Mouse (Mus musculus) stomach, postnatal 0 days (tissue): ENCODE results near the gene Tcte1.

ENCODE experiments used
- CTCF ChIP-seq: IDR thresholded peaks from 2 replicates; pipeline ENCODE4 v1.5.1; 2016; ENCODE audit warnings: antibody characterized with exemption, low read depth, mild to moderate bottlenecking, moderate library complexity
- EP300 ChIP-seq: optimal IDR thresholded peaks from 2 replicates; pipeline ENCODE3; 2016; ENCODE audit warnings: antibody characterized with exemption

DNA sequence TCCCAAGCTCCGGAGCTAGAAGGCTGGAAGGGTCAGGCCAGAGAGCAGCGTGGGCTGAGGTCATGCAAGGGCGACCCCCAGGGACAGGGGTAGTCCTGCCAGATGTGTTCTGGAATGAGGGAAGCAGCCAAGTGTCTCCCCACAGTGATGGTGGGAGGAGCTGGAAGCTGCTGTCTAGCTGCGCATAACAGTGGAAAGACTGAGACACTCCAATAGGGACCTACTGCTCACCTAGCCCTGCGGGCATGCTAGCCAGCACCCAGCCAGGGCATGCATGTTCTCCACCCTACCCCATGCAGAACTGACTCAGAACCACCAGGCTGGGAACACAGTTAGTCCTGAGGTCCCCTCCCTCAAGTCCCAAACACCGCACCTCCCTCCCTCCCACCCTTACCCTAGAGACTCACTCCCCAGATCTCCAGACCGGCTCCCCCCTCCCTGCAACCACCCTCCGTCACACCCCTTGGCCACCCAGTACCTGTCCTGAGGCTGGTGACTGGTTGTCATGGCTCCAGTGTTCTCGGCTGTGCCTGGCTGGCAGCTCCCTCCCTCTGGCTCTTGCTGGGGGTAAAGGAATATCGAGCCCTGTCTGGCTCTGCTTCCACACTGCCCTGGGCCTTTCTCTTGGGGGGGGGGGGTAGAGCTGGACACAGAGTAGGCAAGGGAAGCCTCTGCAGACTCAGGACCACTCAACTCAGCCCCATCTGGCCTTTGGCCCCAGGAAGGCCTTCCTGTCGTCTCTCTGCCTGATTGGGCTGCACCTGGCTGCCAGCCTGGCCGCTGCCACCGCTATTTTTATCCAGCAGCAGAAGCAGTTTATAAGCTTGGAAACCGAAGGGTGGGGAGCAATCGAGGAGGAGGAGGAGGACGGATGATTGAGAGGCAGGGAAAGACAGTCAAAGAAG lies 68.7 kb downstream of the Tcte1 start:
- TF ChIP-seq CTCF (no peak), EP300 (no peak)
